Mouse (Mus musculus) CH12F3 (cell line): ENCODE results near the gene Ntrk3.

Experiments
- in situ Hi-C: fragments of 300-500 bp; cut with MboI; formaldehyde crosslinking; loops from 2 replicates; pipeline ENCODE4 v1.14.3; 2020; ENCODE audit warnings: low sequenced_read_pairs

The Ntrk3 gene

GRCm38 (mm10) chr7:78449909-78450592, 287.8 kb downstream of the Ntrk3 start:
- in situ Hi-C loops, result no loop called here

GRCm38 (mm10) chr7:78448841-78449240, 289.0 kb downstream of the Ntrk3 start:
- in situ Hi-C loops, result no loop called here

- in situ Hi-C loops, result no loop called here
These were observed 294.3 kb downstream of the Ntrk3 start for GRCm38 (mm10) chr7:78443373-78444036.

GRCm38 (mm10) chr7:78441706-78442105, 296.1 kb downstream of the Ntrk3 start:
- in situ Hi-C loops, result no loop called here

- in situ Hi-C loops, result no loop called here
These were observed 296.9 kb downstream of the Ntrk3 start for GRCm38 (mm10) chr7:78440896-78441295.

GRCm38 (mm10) chr7:78440476-78440875, 297.3 kb downstream of the Ntrk3 start:
- in situ Hi-C loops, result no loop called here

GRCm38 (mm10) chr7:78439361-78440120, 298.3 kb downstream of the Ntrk3 start:
- in situ Hi-C loops, result no loop called here

GRCm38 (mm10) chr7:78433617-78434144, 304.1 kb downstream of the Ntrk3 start:
- in situ Hi-C loops, result no loop called here

- in situ Hi-C loops, result no loop called here
These were observed 306.2 kb downstream of the Ntrk3 start for GRCm38 (mm10) chr7:78431611-78432010.

- in situ Hi-C loops, result no loop called here
These were observed 325.6 kb downstream of the Ntrk3 start for GRCm38 (mm10) chr7:78412172-78412571.

GRCm38 (mm10) chr7:78409970-78410369, 327.8 kb downstream of the Ntrk3 start:
- in situ Hi-C loops, result no loop called here

GRCm38 (mm10) chr7:78406641-78407291, 331.0 kb downstream of the Ntrk3 start:
- in situ Hi-C loops, result no loop called here

- in situ Hi-C loops, result no loop called here
These were observed 333.3 kb downstream of the Ntrk3 start for GRCm38 (mm10) chr7:78404481-78404880.

- in situ Hi-C loops, result no loop called here
These were observed 335.3 kb downstream of the Ntrk3 start for GRCm38 (mm10) chr7:78402495-78402894.

- in situ Hi-C loops, result no loop called here
These were observed 337.6 kb downstream of the Ntrk3 start for GRCm38 (mm10) chr7:78400219-78400618.

- in situ Hi-C loops, result no loop called here
These were observed 339.4 kb downstream of the Ntrk3 start for GRCm38 (mm10) chr7:78398377-78398776.

GRCm38 (mm10) chr7:78397215-78397614, 340.6 kb downstream of the Ntrk3 start:
- in situ Hi-C loops, result no loop called here

- in situ Hi-C loops, result no loop called here
These were observed 347.8 kb downstream of the Ntrk3 start for GRCm38 (mm10) chr7:78390019-78390418.

- in situ Hi-C loops, result no loop called here
These were observed 349.7 kb downstream of the Ntrk3 start for GRCm38 (mm10) chr7:78388101-78388500.

- in situ Hi-C loops, result no loop called here
These were observed 351.8 kb downstream of the Ntrk3 start for GRCm38 (mm10) chr7:78385971-78386370.

- in situ Hi-C loops, result no loop called here
These were observed 353.7 kb downstream of the Ntrk3 start for GRCm38 (mm10) chr7:78384111-78384510.
